Mouse (Mus musculus): Measurements from ENCODE around the gene Chchd3.

The Chchd3 gene

DNA sequence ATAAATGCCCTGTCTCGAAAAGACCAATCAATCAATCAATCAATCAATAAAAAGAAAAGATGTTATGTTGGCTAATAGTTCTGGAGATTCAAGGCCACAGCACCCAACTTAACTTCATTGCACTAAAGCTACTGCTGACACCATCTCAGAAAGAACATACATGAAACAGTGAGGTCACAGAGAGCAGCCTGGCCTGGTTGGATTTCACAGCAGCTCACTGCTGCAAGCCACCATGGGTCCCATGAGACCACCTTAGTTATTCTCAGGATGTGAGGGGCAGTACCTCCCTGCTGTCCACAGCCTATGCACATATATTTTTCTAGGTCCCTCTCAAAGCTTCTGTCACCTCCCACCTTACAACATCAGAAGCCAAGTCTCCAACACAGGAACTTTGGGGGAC is 57.1 kb downstream of the Chchd3 start:
- DNase-seq (ENCODE audit: low read depth), result no peak

DNA sequence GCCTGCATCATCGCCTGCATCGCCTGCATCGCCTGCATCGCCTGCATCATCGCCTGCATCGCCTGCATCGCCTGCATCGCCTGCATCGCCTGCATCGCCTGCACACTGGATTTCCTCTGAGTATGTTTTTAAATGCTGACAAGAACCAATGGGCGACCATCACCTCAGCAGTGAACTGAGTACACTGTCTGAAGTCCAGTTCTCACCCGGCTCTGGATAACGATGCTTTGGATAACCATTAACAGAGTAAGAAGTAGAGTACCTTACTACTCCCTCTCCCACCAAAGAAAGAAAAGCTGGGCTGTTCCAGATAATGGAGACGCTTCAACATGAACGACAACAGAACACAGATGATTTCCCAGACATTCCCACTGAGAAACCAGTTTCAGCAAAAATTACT is 58.8 kb downstream of the Chchd3 start:
- no peak for DNase-seq (ENCODE audit: low read depth)

GRCm38 (mm10) chr6:32996597-32996996 is 63.5 kb downstream of the Chchd3 start:
- DNase-seq (ENCODE audit: low read depth), result no peak

GRCm38 (mm10) chr6:32993847-32994246 is 66.2 kb downstream of the Chchd3 start:
- no peak for DNase-seq (ENCODE audit: low read depth)

- DNase-seq (ENCODE audit: low read depth), result no peak
These were observed 69.9 kb downstream of the Chchd3 start for GRCm38 (mm10) chr6:32990061-32990633.

GRCm38 (mm10) chr6:32988561-32988960 is 71.5 kb downstream of the Chchd3 start:
- DNase-seq (ENCODE audit: low read depth), result no peak

DNA sequence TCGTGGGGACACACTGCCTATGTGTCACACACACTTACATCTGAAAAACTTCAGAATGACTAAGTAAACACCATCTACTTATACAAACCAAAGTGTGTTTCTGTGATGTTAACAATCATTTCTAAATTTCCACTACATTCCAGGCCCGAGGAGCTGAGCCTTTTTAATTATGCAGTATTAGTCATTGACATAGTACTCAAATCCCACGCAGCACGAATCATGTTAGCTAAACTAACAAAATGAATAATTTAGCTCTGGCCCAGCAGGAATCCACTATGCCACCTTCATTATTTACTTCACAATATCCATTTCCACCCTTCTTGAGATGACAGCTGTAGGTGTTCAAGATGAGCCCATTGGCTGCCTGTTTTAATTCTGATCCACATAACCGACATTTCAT is 76.2 kb downstream of the Chchd3 start:
- no peak for DNase-seq (ENCODE audit: low read depth)

GRCm38 (mm10) chr6:32981253-32981652 is 78.8 kb downstream of the Chchd3 start:
- no peak for DNase-seq (ENCODE audit: low read depth)

DNA sequence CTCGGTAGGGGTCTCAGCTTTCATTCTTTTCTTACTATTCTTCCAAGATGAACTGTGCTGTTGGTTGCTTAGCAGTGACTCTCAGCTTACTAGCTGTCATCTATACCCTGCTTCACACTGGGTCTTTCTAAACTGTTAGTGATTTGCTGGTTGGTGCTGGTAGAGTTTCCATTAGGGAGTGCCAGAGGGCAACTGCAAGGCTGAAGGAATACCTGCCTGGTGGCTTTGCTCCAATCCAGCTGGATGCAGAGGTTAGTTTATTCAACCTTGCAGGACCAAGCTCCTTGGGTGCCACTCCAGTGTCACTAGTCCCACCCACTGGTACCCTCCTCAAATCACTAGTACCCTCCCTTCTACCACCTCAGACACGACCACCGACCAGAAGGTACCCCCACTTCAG is 81.2 kb downstream of the Chchd3 start:
- no peak for DNase-seq (ENCODE audit: low read depth)

GRCm38 (mm10) chr6:32971926-32972325 is 88.1 kb downstream of the Chchd3 start:
- no peak for DNase-seq (ENCODE audit: low read depth)

DNA sequence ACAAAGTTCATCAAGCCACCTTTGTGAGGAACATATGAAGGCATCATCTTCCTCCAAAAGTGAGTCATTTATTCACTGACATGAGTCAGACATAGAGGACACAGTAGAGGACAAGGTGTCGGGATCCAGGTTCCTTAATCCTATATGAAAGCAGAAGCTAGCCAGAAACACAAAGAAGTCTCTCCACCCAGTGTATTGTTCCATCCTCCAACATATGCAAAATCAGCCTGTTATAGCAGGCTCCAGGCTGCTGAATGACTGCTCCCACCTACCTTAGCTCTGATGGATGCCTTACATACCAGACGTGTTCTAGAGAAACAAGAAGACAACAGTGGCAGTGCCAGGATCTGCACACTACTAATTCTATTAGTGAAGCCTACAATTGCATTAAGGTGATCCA is 91.1 kb downstream of the Chchd3 start:
- DNase-seq (ENCODE audit: low read depth), result no peak

DNA sequence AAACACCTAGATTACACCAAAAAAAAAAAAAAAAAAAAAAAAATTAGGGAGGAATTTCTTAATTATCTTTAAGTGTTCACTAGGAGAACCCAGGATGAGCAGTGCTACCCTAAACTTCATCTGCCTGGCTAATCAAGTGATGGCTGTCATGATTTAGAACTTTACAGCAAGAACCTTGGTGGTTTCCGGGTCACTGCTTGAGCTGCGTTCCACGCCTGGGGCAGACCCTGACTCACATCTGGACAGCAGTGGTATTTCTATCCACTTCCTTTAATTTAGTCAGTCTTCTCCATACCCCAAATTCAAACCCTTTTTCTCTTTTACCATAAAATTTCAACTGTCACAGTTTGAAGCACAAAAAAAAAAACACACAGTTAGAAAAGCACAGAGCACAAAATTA is 98.0 kb downstream of the Chchd3 start:
- no peak for DNase-seq (ENCODE audit: low read depth)

DNA sequence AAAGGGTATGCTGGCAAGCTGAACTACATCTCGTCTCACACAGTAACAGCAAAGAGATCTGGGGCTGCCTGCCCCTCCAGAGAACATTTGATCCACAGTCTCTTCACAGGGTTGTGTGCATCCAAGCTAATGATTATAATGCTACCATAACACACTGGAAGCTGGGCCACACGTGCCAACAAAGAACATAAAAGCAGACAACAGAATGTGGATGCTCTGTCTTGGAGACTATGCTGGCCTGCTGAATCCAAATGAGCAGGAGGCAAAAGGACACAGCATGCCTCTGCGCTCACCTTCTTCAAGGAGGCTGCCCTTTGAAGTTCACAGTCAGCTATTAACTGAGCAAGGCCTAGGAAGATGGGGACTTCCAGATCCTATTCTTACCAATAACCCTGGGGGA is 98.6 kb downstream of the Chchd3 start:
- no peak for DNase-seq (ENCODE audit: low read depth)

- DNase-seq (ENCODE audit: low read depth), result no peak
These were observed 100.1 kb downstream of the Chchd3 start for GRCm38 (mm10) chr6:32959816-32960550.

GRCm38 (mm10) chr6:32955481-32955880 is 104.6 kb downstream of the Chchd3 start:
- DNase-seq (ENCODE audit: low read depth), result no peak

- DNase-seq (ENCODE audit: low read depth), result no peak
These were observed 109.1 kb downstream of the Chchd3 start for GRCm38 (mm10) chr6:32950973-32951372.

DNA sequence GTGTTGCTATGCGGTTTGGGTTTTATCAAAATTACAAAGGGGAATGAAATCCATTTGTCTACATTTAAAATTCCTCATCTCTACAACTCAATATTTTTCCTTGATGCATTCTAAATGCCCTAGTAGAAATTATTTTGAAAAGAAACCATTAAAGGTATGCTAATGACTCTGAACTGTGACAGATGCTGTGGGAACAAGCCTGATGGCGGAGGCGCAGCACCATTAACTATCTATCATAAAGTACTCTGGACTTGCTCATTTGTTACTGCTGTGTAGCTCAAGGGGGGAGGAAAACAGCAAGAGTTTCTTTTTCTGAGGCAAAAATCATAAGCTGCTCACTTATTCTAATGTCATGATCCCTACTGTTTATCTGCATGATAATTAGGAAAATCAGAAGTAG is 110.4 kb downstream of the Chchd3 start:
- no peak for DNase-seq (ENCODE audit: low read depth)

GRCm38 (mm10) chr6:32947225-32947624 is 112.8 kb downstream of the Chchd3 start:
- no peak for DNase-seq (ENCODE audit: low read depth)

- no peak for DNase-seq (ENCODE audit: low read depth)
These were observed 115.1 kb downstream of the Chchd3 start for GRCm38 (mm10) chr6:32944956-32945355.

DNA sequence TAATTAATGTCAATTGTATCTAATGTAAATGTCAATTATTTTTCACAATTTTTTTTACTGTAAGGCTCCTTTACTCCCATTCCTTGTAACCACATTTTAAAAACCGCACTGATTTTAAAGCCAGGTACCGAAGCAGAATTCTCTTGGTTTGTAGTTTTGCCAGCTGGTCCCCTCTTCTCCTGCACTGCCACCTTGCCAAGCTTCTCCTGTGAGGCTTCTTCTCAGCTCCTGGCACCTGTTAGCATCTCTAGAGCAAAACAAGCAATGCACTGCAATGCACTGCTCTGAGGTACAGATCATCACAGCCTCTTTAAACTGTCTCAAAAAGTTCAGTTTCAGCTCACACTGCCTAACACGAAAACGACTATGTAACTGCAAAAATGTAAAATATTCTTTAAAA is 116.4 kb downstream of the Chchd3 start:
- no peak for DNase-seq (ENCODE audit: low read depth)

DNA sequence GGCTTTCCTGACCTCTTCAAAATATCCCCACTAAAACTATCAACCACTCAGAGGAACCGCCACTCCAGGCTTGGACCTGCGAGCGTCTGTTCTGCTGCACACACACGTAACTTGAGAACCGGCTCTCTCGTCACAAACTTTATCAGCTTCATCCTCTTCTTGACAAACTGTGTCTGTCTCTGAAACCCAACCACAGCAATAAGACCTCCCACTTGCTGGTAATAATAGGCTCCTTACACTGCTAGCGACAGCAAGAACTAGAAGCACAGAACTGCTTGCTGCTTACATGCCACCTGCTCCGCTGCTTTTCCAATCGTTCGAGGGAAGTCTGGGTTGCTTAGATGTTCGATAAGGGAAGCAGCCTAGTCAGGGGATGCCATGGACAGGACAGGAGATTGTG is 119.8 kb downstream of the Chchd3 start:
- no peak for DNase-seq (ENCODE audit: low read depth)

GRCm38 (mm10) chr6:32937643-32938042 is 122.4 kb downstream of the Chchd3 start:
- DNase-seq (ENCODE audit: low read depth), result no peak

DNA sequence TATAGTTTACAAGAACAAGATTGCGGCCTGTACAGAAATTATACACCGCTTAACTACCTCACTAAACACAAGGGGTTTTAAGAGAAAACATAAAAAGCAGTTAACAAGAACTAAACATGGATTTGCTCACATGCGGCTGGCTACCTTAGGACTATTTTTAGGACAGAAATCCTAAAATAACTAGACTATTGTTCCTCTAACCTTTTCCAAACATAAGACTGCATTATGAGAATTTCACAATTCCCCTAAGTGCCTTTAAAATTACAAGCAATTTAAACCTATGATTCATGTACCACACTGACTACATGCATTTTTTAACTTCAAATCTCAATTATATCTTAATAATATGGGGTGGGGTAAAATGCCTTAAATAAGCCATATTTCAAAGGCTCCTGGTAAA is 123.3 kb downstream of the Chchd3 start:
- no peak for DNase-seq (ENCODE audit: low read depth)

DNA sequence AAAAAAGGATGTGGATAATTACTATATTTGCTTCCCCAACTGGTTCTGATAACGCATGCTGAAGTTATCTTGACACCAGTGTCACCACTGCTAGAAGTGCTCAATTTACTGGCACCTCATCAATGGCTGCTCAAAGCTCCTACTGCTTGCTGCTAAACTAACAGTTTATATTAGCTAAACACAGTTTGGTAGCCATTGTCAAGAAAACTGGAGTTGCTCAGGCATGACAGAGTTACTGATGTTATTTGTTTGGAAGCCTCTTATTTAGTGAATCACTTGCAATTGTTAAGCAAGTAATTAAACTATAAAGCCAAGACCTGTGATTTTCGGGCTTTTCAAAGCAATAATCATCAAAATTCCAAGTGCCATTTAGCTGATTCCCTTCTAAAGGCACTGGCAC is 123.7 kb downstream of the Chchd3 start:
- no peak for DNase-seq (ENCODE audit: low read depth)
